Mouse (Mus musculus) forebrain, embryonic 10.5 days (tissue): ENCODE data around the gene 4930412O13Rik. TPM values are rescaled to one million over a fixed set of nuclear protein-coding genes. Genes with fewer than 3 reads are reported as not detected.

ENCODE experiments used
- polyA plus RNA-seq: library from polyadenylated mRNA; unstranded; fragments of >200 nt; fragmentation: Nextera tagmentation; extraction: Ambion mirVana; gene quantifications from 2 replicates; pipeline ENCODE4 v1.2.1, GENCODE M21; 2016

The 4930412O13Rik gene
- polyA plus RNA-seq, 1 experiment from 2014 or later, result 0.50 TPM

Other genes with a start within 250 kb of the 4930412O13Rik start
- 0.54 TPM in 1 of 2 replicates, not detected in the other for gene 9230102O04Rik, start 8.3 kb downstream of the 4930412O13Rik start, polyA plus RNA-seq
- gene Gata3, start 8.8 kb downstream of the 4930412O13Rik start, polyA plus RNA-seq, result 4.2 and 7.3 TPM in 2 replicates
- 15.7 and 16.7 TPM in 2 replicates for gene Taf3, start 167.3 kb downstream of the 4930412O13Rik start, polyA plus RNA-seq
- gene Atp5c1, start 199.3 kb downstream of the 4930412O13Rik start, polyA plus RNA-seq, result 502 and 503 TPM in 2 replicates
- gene Kin, start 199.3 kb downstream of the 4930412O13Rik start, polyA plus RNA-seq, result 39.1 and 39.8 TPM in 2 replicates